Mouse (Mus musculus): ENCODE measurements around the gene Dnajc6.
A peak's percentile ranks its signal among the peaks of the same experiment; 100 is the strongest.

The Dnajc6 gene

GRCm38 (mm10) chr4:101564746-101565417 lies 68.4 kb downstream of the Dnajc6 start:
- DNase-seq (ENCODE audit: extremely low spot score, low spot score) = no peak

- DNase-seq (ENCODE audit: extremely low spot score, low spot score) = no peak
Measured at GRCm38 (mm10) chr4:101569076-101569475, 72.6 kb downstream of the Dnajc6 start.

- no peak for DNase-seq (ENCODE audit: extremely low spot score, low spot score)
Measured at GRCm38 (mm10) chr4:101572142-101572541, 75.7 kb downstream of the Dnajc6 start.

GRCm38 (mm10) chr4:101575307-101575706 lies 78.9 kb downstream of the Dnajc6 start:
- DNase-seq (ENCODE audit: extremely low spot score, low spot score) = no peak

GRCm38 (mm10) chr4:101578720-101579119 lies 82.3 kb downstream of the Dnajc6 start:
- DNase-seq (ENCODE audit: extremely low spot score, low spot score) = no peak

GRCm38 (mm10) chr4:101579517-101579916 lies 83.1 kb downstream of the Dnajc6 start:
- no peak for DNase-seq (ENCODE audit: extremely low spot score, low spot score)

GRCm38 (mm10) chr4:101581156-101581555 lies 84.7 kb downstream of the Dnajc6 start:
- DNase-seq (ENCODE audit: extremely low spot score, low spot score) = no peak

GRCm38 (mm10) chr4:101582882-101583281 lies 86.4 kb downstream of the Dnajc6 start:
- no peak for DNase-seq (ENCODE audit: extremely low spot score, low spot score)

GRCm38 (mm10) chr4:101584524-101585454 lies 88.3 kb downstream of the Dnajc6 start:
- peak; percentile 19 for DNase-seq (ENCODE audit: extremely low spot score, low spot score)

GRCm38 (mm10) chr4:101585455-101586184 lies 89.2 kb downstream of the Dnajc6 start:
- DNase-seq (ENCODE audit: extremely low spot score, low spot score) = no peak

GRCm38 (mm10) chr4:101588932-101589331 lies 92.5 kb downstream of the Dnajc6 start:
- DNase-seq (ENCODE audit: extremely low spot score, low spot score) = no peak

GRCm38 (mm10) chr4:101589771-101590170 lies 93.3 kb downstream of the Dnajc6 start:
- DNase-seq (ENCODE audit: extremely low spot score, low spot score) = no peak

- no peak for DNase-seq (ENCODE audit: extremely low spot score, low spot score)
Measured at GRCm38 (mm10) chr4:101591400-101591799, 95.0 kb downstream of the Dnajc6 start.

GRCm38 (mm10) chr4:101592466-101592865 lies 96.0 kb downstream of the Dnajc6 start:
- no peak for DNase-seq (ENCODE audit: extremely low spot score, low spot score)

- DNase-seq (ENCODE audit: extremely low spot score, low spot score) = no peak
Measured at GRCm38 (mm10) chr4:101601758-101602157, 105.3 kb downstream of the Dnajc6 start.

- DNase-seq (ENCODE audit: extremely low spot score, low spot score) = no peak
Measured at GRCm38 (mm10) chr4:101603635-101604034, 107.2 kb downstream of the Dnajc6 start.

GRCm38 (mm10) chr4:101616520-101616919 lies 120.1 kb downstream of the Dnajc6 start:
- DNase-seq (ENCODE audit: extremely low spot score, low spot score) = no peak

- DNase-seq (ENCODE audit: extremely low spot score, low spot score) = no peak
Measured at GRCm38 (mm10) chr4:101617742-101618141, 121.3 kb downstream of the Dnajc6 start.

- DNase-seq (ENCODE audit: extremely low spot score, low spot score) = no peak
Measured at GRCm38 (mm10) chr4:101620206-101620605, 123.8 kb downstream of the Dnajc6 start.

GRCm38 (mm10) chr4:101621241-101621640 lies 124.8 kb downstream of the Dnajc6 start:
- DNase-seq (ENCODE audit: extremely low spot score, low spot score) = no peak

GRCm38 (mm10) chr4:101625278-101625677 lies 128.8 kb downstream of the Dnajc6 start:
- DNase-seq (ENCODE audit: extremely low spot score, low spot score) = no peak

- no peak for DNase-seq (ENCODE audit: extremely low spot score, low spot score)
Measured at GRCm38 (mm10) chr4:101635596-101635995, 139.1 kb downstream of the Dnajc6 start.
